Mouse (Mus musculus): Measurements from ENCODE around the gene Osbp2. TPM values are rescaled to one million over a fixed set of nuclear protein-coding genes. Genes with fewer than 3 reads are reported as not detected.
A peak's percentile ranks its signal among the peaks of the same experiment; 100 is the strongest.

Osbp2 gene
- polyA plus RNA-seq, 1 experiment from 2014 or later: 3.0 TPM

DNA sequence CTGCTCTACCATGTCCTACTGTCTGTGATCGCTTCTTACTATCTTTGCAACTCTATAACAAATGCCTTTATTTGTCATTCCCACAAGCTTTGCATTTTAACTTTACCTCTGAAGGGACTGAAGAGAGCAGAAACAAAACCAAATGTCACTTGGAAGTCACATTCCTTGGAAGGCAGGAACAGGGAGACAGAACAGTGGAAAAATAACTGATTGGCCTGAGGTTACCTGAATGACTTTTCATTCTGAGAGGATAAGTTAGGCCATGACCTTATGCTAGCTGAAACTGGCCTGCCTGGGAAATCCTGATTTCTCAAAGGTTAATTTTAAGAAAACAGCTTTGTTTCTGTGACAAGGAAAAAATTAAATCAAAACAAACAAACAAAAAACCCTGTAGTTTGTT, 32.2 kb upstream of the Osbp2 start:
- H3K4me2 ChIP-seq: no peak overlapping the region
- H3K4me3 ChIP-seq: no peak overlapping the region
- WGBS: 74% methylated on average over 1 of the region's 1 CpGs
- H3K36me3 ChIP-seq: peaks cover 17% of the 10 kb centered on the region
- no peak overlapping the region for H3K27ac ChIP-seq
- H3K9me3 ChIP-seq: no peaks in the 10 kb centered on the region
- H3K9ac ChIP-seq: no peak overlapping the region
- H3K4me1 ChIP-seq: peaks cover 4% of the 10 kb centered on the region; the same call in 1 of the 2 replicates
- no peak for ATAC-seq (ENCODE audit: insufficient number of reproducible peaks, insufficient read depth, low FRiP score, low TSS enrichment, low read depth)
- no peaks in the 10 kb centered on the region for H3K27me3 ChIP-seq

GRCm38 (mm10) chr11:3895458-3895857, 31.8 kb upstream of the Osbp2 start:
- Histone ChIP-seq H3K36me3 (peaks cover 17% of the 10 kb centered on the region), H3K27ac (peak overlapping the region; percentile 79), H3K4me3 (peak overlapping the region; percentile 55), H3K4me2 (peak overlapping the region; percentile 85), H3K27me3 (no peaks in the 10 kb centered on the region), H3K4me1 (peaks cover 4% of the 10 kb centered on the region; the same call in 1 of the 2 replicates), H3K9ac (peak overlapping the region; percentile 71), H3K9me3 (no peaks in the 10 kb centered on the region)
- 4% methylated on average over 10 of the region's 10 CpGs for WGBS
- no peak for ATAC-seq (ENCODE audit: insufficient number of reproducible peaks, insufficient read depth, low FRiP score, low TSS enrichment, low read depth)

DNA sequence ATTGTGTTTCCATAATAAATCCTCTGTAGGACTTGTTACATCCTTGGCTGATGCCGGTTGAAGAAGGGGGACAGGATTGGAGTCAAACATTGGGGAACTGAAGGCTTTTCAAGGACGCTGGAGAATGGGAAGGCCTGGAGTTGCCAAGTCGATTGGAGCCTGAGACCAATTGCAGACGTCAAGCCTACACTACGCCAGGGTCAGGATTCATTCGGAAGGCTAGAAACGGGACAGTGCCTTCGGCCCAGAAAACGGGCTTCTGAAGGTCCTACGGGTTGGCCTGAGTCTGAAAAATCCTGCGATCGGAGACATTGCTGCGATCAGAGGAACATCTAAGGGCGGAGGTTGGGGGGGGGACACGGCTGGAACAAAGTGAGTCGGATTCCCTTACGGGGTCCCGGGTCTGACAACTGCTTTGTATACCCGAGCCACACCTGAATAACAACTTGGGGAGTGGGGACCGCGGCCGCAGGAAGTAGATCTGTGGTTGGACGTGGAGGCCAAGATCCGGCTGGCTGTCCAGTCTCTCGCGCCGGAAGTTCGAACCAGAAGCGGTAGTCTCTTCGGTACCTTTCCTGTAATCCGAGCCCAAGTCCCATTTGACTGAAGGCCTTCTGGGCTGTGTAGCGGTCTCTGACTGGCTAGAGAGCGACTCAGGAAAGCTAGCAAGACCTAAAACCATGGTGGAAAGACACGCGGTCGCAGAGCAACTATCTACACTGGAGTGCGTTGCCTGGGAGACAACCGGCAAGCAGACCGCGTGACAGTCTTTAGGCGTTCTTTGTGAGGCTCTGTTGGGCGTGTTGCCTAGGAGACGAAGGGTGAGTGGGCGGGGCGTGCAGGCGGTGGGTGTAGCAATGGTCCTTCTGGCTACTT, 30.9 kb upstream of the Osbp2 start, which contains the start of the genes 4921536K21Rik and Dusp18:
4921536K21Rik (minus strand) TSS at position 693 of the 876 bp plus-strand sequence.
Dusp18 (plus strand) TSS at position 835 of the 876 bp plus-strand sequence.
- Histone ChIP-seq H3K4me1 (peaks cover 4% of the 10 kb centered on the region; the same call in 1 of the 2 replicates), H3K4me3 (peak within 1 kb of the TSS; percentile 55), H3K36me3 (peaks cover 17% of the 10 kb centered on the region), H3K27me3 (no peaks in the 10 kb centered on the region), H3K27ac (peak within 1 kb of the TSS; percentile 79), H3K9ac (peak within 1 kb of the TSS; percentile 71), H3K4me2 (peak within 1 kb of the TSS; percentile 85), H3K9me3 (no peaks in the 10 kb centered on the region)
- WGBS: 3% methylated on average over 46 of the region's 46 CpGs
- peak; percentile 93 for ATAC-seq (ENCODE audit: insufficient number of reproducible peaks, insufficient read depth, low FRiP score, low TSS enrichment, low read depth)

DNA sequence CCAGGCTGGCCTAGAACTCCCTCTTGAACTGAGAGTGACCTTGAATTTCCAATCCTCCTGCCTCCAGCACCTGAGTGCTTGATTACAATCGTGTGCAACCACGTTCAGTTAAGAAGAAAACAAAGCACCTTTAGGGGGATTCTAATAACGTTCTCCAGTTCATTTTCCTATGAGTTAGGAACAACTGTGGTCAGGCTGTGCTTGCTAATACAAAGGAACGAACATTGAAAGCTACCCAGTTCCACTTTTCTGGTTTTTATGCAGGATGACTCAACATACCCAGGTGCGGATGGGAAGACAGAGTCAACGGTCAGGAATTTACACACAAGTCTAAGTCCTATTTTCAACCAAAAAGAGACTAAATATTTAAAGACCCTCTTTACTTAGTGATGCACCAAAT, 30.3 kb upstream of the Osbp2 start:
- Histone ChIP-seq H3K4me2 (peak overlapping the region; percentile 85), H3K9me3 (no peaks in the 10 kb centered on the region), H3K27me3 (no peaks in the 10 kb centered on the region), H3K4me1 (peaks cover 4% of the 10 kb centered on the region; the same call in 1 of the 2 replicates), H3K27ac (no peak overlapping the region), H3K36me3 (peaks cover 17% of the 10 kb centered on the region), H3K4me3 (no peak overlapping the region), H3K9ac (no peak overlapping the region)
- WGBS: 78% methylated on average over 6 of the region's 6 CpGs
- no peak for ATAC-seq (ENCODE audit: insufficient number of reproducible peaks, insufficient read depth, low FRiP score, low TSS enrichment, low read depth)

GRCm38 (mm10) chr11:3887331-3887730, 23.6 kb upstream of the Osbp2 start:
- Histone ChIP-seq H3K9me3 (no peaks in the 10 kb centered on the region), H3K36me3 (no peaks in the 10 kb centered on the region), H3K27me3 (no peaks in the 10 kb centered on the region), H3K9ac (no peak overlapping the region), H3K4me1 (no peaks in the 10 kb centered on the region), H3K4me3 (no peak overlapping the region), H3K27ac (no peak overlapping the region), H3K4me2 (no peak overlapping the region)
- WGBS: 75% methylated on average over 5 of the region's 5 CpGs
- no peak for ATAC-seq (ENCODE audit: insufficient number of reproducible peaks, insufficient read depth, low FRiP score, low TSS enrichment, low read depth)

DNA sequence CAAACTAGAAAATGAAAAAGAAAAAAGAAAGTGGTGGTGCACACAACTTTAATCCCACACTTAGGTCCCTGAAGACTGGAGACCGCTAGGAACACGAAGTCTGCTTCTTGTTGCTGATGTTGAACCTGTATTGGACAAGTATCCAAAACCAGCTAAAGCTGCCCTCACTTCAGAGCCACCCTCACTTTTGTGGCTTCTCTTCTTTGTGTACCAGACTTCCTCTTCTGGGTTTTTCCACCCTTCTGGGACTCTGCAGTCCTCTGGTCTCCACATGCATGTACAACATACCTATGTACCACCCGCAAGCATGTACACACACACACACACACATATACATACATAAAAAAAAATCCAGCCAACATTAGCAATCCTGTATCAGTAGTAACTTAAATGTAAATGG, 20.0 kb upstream of the Osbp2 start:
- Histone ChIP-seq H3K4me3 (no peak overlapping the region), H3K27me3 (no peaks in the 10 kb centered on the region), H3K9ac (no peak overlapping the region), H3K36me3 (no peaks in the 10 kb centered on the region), H3K4me2 (no peak overlapping the region), H3K4me1 (no peaks in the 10 kb centered on the region), H3K9me3 (no peaks in the 10 kb centered on the region), H3K27ac (no peak overlapping the region)
- 88% methylated on average over 3 of the region's 3 CpGs for WGBS
- no peak for ATAC-seq (ENCODE audit: insufficient number of reproducible peaks, insufficient read depth, low FRiP score, low TSS enrichment, low read depth)

DNA sequence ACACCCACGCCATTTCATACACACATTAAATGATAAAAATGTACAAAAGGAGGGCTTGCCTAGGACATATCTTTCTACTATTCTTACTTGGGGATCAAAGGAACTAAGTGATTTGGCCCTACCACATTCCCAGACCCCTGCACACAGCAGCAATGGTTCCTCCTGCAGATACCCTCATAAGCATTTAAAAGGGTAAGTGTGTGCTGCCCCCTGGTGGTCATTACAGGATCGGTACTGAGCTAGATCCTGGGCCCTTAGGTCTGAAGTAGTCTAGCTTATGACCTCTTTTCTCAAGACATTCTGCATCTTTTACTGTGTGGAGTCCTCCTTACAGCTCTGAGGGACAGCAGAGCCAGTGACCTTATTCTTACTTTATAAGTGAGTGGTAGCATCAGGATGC, 16.1 kb upstream of the Osbp2 start:
- no peak for ATAC-seq (ENCODE audit: insufficient number of reproducible peaks, insufficient read depth, low FRiP score, low TSS enrichment, low read depth)
- no peaks in the 10 kb centered on the region for H3K36me3 ChIP-seq
- no peaks in the 10 kb centered on the region for H3K27me3 ChIP-seq
- 34% methylated on average over 2 of the region's 2 CpGs for WGBS
- no peak overlapping the region for H3K4me2 ChIP-seq
- H3K4me3 ChIP-seq: no peak overlapping the region
- H3K27ac ChIP-seq: no peak overlapping the region
- no peak overlapping the region for H3K9ac ChIP-seq
- H3K9me3 ChIP-seq: no peaks in the 10 kb centered on the region
- H3K4me1 ChIP-seq: no peaks in the 10 kb centered on the region

DNA sequence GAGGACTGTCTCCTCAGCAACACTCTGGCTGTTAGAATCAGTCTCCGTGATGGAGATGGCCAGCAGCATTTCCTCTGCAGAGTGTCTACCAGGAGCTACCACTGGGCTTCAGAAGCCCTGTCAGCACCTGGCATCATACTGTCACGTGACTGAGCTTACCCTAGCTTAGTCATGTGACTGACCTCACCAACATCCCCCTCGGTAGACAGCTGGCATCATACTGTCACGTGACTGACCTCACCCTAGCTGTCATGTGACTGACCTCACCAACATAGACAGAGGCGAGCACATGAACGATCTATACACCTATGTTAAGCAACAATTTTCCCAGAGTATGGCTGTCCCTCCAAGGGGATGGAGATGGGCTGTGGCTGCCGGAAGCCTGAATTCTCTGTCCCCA, 15.0 kb upstream of the Osbp2 start:
- no peaks in the 10 kb centered on the region for H3K4me1 ChIP-seq
- H3K27ac ChIP-seq: no peak overlapping the region
- no peaks in the 10 kb centered on the region for H3K36me3 ChIP-seq
- H3K4me2 ChIP-seq: no peak overlapping the region
- 79% methylated on average over 7 of the region's 7 CpGs for WGBS
- no peaks in the 10 kb centered on the region for H3K9me3 ChIP-seq
- no peak overlapping the region for H3K9ac ChIP-seq
- ATAC-seq (ENCODE audit: insufficient number of reproducible peaks, insufficient read depth, low FRiP score, low TSS enrichment, low read depth): no peak
- no peaks in the 10 kb centered on the region for H3K27me3 ChIP-seq
- H3K4me3 ChIP-seq: no peak overlapping the region

DNA sequence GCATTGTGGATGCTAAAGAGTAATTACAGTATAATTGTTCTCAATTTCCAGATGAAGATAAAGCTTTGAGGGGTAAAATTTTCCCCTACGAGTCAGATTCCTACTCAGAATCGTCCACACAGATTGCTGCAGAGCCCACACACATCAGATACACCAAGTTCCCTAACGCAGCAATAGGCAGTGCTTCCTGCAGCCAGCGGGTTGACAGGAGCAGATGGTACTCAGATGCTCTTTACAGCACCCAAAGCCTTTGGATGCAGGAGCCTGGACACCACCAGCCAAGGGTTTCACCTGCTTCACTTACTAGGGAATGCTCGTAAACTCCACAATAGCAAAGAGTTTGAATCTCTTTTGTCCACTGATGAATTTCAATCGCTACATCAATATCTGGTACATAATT, 12.7 kb upstream of the Osbp2 start:
- no peak overlapping the region for H3K4me3 ChIP-seq
- no peaks in the 10 kb centered on the region for H3K4me1 ChIP-seq
- H3K27ac ChIP-seq: no peak overlapping the region
- H3K9ac ChIP-seq: no peak overlapping the region
- no peaks in the 10 kb centered on the region for H3K9me3 ChIP-seq
- no peaks in the 10 kb centered on the region for H3K36me3 ChIP-seq
- 71% methylated on average over 6 of the region's 6 CpGs for WGBS
- no peak overlapping the region for H3K4me2 ChIP-seq
- H3K27me3 ChIP-seq: no peaks in the 10 kb centered on the region
- no peak for ATAC-seq (ENCODE audit: insufficient number of reproducible peaks, insufficient read depth, low FRiP score, low TSS enrichment, low read depth)

- H3K4me3 ChIP-seq: peak overlapping the region; percentile 55
- peak overlapping the region; percentile 82 for H3K4me2 ChIP-seq
- peaks cover 12% of the 10 kb centered on the region for H3K4me1 ChIP-seq
- H3K9me3 ChIP-seq: no peaks in the 10 kb centered on the region
- H3K36me3 ChIP-seq: no peaks in the 10 kb centered on the region
- H3K27me3 ChIP-seq: peaks cover 26% of the 10 kb centered on the region
- ATAC-seq (ENCODE audit: insufficient number of reproducible peaks, insufficient read depth, low FRiP score, low TSS enrichment, low read depth): no peak
- 24% methylated on average over 6 of the region's 6 CpGs for WGBS
- peak overlapping the region; percentile 72 for H3K9ac ChIP-seq
- H3K27ac ChIP-seq: no peak overlapping the region
These were observed 640 bp upstream of the Osbp2 start for GRCm38 (mm10) chr11:3864343-3864742.

DNA sequence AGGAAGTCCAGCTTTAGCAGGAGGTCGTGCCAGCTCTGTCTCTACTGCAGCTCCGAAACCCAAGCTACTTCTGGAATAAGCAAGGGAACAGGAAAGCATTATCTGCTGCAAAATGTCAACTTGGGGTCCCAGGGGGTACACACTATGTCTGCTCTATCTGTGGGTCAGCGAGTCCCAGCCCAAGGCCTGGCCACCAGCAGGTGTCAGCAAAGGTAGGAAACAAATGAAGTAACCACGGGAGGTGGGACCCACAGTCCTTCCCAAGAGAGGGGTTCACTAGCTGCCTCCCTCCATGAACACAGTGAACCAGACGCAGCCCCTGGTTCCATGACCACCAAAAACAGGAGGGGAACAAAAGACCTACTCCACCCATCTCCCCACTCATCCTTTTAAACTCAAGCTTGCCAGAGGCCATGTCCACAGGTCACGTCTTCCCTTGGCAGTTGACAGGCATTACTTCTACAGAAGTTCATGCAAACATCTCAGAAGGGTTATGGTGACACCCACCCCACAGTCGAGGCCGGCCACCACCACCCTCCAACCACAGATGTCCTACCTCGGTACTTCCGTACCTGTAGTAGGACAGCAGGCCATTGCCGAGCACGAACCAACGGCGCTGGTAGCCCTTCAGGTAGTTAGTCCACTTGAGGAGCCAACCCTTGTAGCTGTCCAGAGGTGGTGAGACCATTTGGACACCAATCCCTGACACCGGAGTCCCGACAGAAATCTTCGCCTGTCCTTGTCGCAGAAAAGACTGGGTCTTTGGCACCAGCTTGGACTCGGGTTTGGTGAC, 846 bp downstream of the Osbp2 start:
- ATAC-seq (ENCODE audit: insufficient number of reproducible peaks, insufficient read depth, low FRiP score, low TSS enrichment, low read depth): no peak
- no peaks in the 10 kb centered on the region for H3K9me3 ChIP-seq
- peak overlapping the region; percentile 82 for H3K4me2 ChIP-seq
- peaks cover 26% of the 10 kb centered on the region for H3K27me3 ChIP-seq
- H3K4me1 ChIP-seq: peaks cover 12% of the 10 kb centered on the region
- 69% methylated on average over 19 of the region's 19 CpGs for WGBS
- peak overlapping the region; percentile 55 for H3K4me3 ChIP-seq
- no peaks in the 10 kb centered on the region for H3K36me3 ChIP-seq
- H3K27ac ChIP-seq: no peak overlapping the region
- peak overlapping the region; percentile 72 for H3K9ac ChIP-seq

Measured in embryonic facial prominence, embryonic 13.5 days (tissue).